Mouse (Mus musculus) G1E (cell line): ENCODE measurements at regions not wholly inside any gene's neighbourhood (a gene's known extent, or its start where the extent isn't known, plus 50 kb on each side); places are given as distances from the start of the nearest gene placed in this dataset.

Experiments
- ATAC-seq: 2 replicates; pipeline ENCODE4 v1.8.0; 2016; ENCODE audit warnings: mild to moderate bottlenecking; ENCODE audit not compliant: insufficient number of reproducible peaks, poor library complexity, low FRiP score, severe bottlenecking; ENCODE audit errors: extremely low read depth
- DNase-seq: peaks from one replicate; pipeline ENCODE4 v3.0.0; 2012; ENCODE audit warnings: low spot score
- H3K27me3 ChIP-seq: 2 replicates; pipeline ENCODE4 v1.6.1; 2012; ENCODE audit warnings: mild to moderate bottlenecking, low read length, inconsistent platforms; ENCODE audit not compliant: insufficient read depth
- H3K36me3 ChIP-seq: replicated peaks from 2 replicates; pipeline ENCODE3; 2012; ENCODE audit warnings: mild to moderate bottlenecking, inconsistent platforms
- H3K4me1 ChIP-seq: 2 replicates; pipeline ENCODE4 v1.6.1; 2012; ENCODE audit warnings: low read depth, low read length, inconsistent platforms, mixed read lengths; ENCODE audit not compliant: insufficient read depth
- H3K4me3 ChIP-seq: 2 replicates; pipeline ENCODE4 v1.5.1; 2012; ENCODE audit warnings: low read depth, mild to moderate bottlenecking, inconsistent platforms, low read length, moderate library complexity, mixed read lengths
- H3K9me3 ChIP-seq: replicated peaks from 2 replicates; pipeline ENCODE4 v1.6.1; 2012; ENCODE audit warnings: inconsistent platforms
- CTCF ChIP-seq: IDR thresholded peaks from 2 replicates; pipeline ENCODE4 v1.5.1; 2012; ENCODE audit warnings: low read depth, low read length, inconsistent platforms, mixed read lengths
- GATA1 ChIP-seq: IDR thresholded peaks from 2 replicates; pipeline ENCODE4 v1.6.1; 2012; ENCODE audit warnings: borderline replicate concordance, low read length, inconsistent platforms, mixed read lengths
- GATA2 ChIP-seq: IDR thresholded peaks from 2 replicates; pipeline ENCODE4 v1.6.1; 2012; ENCODE audit warnings: low read depth, low read length, inconsistent platforms, borderline replicate concordance
- POLR2AphosphoS5 ChIP-seq: IDR thresholded peaks from 2 replicates; pipeline ENCODE4 v1.6.1; 2012; ENCODE audit warnings: low read depth, low read length, inconsistent platforms; ENCODE audit not compliant: insufficient replicate concordance
- TAL1 ChIP-seq: conservative IDR thresholded peaks from 2 replicates; pipeline ENCODE4 v1.6.1; 2012; ENCODE audit warnings: low read depth, low read length, inconsistent platforms, mixed read lengths

DNA sequence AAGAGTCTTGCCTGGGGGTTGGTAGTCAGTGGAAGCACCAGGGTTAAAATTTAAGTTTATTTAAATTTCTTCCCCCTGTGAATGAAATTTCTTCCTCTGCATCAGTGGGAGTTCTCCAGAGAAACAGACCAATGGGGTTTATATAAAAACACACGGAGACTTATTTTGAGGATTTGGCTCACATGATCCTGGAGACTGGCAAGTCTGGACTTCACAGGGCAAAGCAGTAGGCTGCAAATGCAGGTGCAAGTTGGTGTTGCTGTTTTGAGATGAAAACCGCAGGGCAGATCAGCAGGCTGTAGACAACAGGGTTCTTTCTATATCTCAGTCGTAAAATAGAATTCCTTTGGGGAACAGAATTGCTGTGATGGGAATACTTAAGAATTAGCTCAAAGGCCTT, 137.3 kb upstream of the Il12b start:
- ATAC-seq (no peak), DNase-seq (no peak)
- Histone ChIP-seq H3K4me1 (no peaks in the 10 kb centered on the region), H3K36me3 (no peaks in the 10 kb centered on the region), H3K4me3 (no peak overlapping the region), H3K27me3 (no peaks in the 10 kb centered on the region; the same call in 1 of the 2 replicates), H3K9me3 (no peaks in the 10 kb centered on the region)
- no peak for TF ChIP-seq GATA2
- TF ChIP-seq GATA1, result no peak
- TF ChIP-seq POLR2AphosphoS5, result no peak
- no peak for TF ChIP-seq CTCF
- no peak for TF ChIP-seq TAL1

GRCm38 (mm10) chr11:44272268-44272667, 127.6 kb upstream of the Il12b start:
- DNase-seq, result no peak
- ATAC-seq, result no peak
- Histone ChIP-seq H3K9me3 (no peaks in the 10 kb centered on the region), H3K4me1 (no peaks in the 10 kb centered on the region), H3K4me3 (no peak overlapping the region), H3K27me3 (no peaks in the 10 kb centered on the region), H3K36me3 (no peaks in the 10 kb centered on the region)
- no peak for TF ChIP-seq CTCF
- no peak for TF ChIP-seq GATA2
- no peak for TF ChIP-seq TAL1
- TF ChIP-seq GATA1, result no peak
- TF ChIP-seq POLR2AphosphoS5, result no peak

DNA sequence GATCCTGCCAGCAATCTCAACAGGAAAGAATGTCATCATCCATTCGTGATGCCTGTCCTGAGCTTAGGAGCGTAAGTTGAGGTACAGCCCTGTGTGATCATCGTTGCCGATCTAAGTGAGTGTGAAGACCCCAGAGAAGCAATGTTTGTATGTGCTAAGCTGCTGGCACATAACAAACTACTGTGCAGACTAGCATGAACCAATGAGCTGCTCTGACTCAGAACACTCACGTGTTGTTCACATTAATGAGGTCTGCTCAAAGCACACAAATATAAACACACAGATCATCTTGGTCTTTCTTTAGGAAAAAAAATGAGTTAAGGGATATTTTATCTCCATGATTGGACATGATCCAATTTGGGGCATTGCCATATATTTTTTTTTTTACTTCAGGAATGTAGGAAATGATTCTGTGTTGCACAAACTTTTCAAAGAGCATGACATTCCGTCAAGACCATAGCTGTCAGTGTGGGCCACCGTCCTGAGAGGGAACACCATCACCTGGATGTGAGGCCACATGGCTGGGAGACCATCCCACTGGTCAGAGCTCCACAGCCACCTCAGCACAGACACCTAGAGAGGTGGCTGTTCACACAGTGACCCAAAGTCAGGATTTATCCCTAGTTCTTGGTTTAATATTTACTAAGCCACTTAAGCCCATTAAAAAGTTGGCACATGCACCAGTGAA, 121.2 kb upstream of the Il12b start:
- no peaks in the 10 kb centered on the region for H3K27me3 ChIP-seq
- no peaks in the 10 kb centered on the region for H3K9me3 ChIP-seq
- H3K4me1 ChIP-seq, result no peaks in the 10 kb centered on the region
- H3K36me3 ChIP-seq, result no peaks in the 10 kb centered on the region
- H3K4me3 ChIP-seq, result no peak overlapping the region
- DNase-seq, result no peak
- no peak for TF ChIP-seq TAL1
- no peak for ATAC-seq

- no peaks in the 10 kb centered on the region for H3K9me3 ChIP-seq
- TF ChIP-seq POLR2AphosphoS5, result no peak
- no peak for TF ChIP-seq TAL1
- no peak for TF ChIP-seq GATA2
- TF ChIP-seq GATA1, result no peak
- no peak for TF ChIP-seq CTCF
- no peaks in the 10 kb centered on the region for H3K4me1 ChIP-seq
- no peaks in the 10 kb centered on the region for H3K27me3 ChIP-seq
- no peak overlapping the region for H3K4me3 ChIP-seq
- DNase-seq (no peak), ATAC-seq (no peak)
- no peaks in the 10 kb centered on the region for H3K36me3 ChIP-seq
Observed at GRCm38 (mm10) chr11:44285961-44286360, 113.9 kb upstream of the Il12b start.

DNA sequence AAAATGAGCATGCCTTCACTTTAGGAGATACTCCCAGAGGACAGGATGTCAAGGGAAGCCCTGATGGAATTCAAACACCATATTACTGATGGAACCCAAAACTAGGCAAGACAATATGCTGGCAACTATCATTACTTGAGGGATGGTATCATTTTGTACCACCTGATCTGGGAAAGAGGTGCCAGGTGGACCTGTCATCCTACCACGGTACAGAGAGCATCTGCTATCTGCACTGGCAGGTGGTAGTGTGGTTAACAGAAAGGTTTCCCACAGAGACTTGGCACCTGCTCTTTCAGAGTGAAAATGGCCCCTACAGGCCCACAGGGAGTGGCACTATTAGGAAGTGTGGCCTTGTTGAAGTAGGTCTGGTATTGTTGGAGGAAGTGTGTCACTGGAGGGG, 111.0 kb upstream of the Il12b start:
- ATAC-seq (no peak), DNase-seq (no peak)
- Histone ChIP-seq H3K4me1 (no peaks in the 10 kb centered on the region), H3K4me3 (no peak overlapping the region), H3K36me3 (no peaks in the 10 kb centered on the region), H3K9me3 (no peaks in the 10 kb centered on the region), H3K27me3 (no peaks in the 10 kb centered on the region)
- TF ChIP-seq CTCF, result no peak
- TF ChIP-seq TAL1, result no peak
- no peak for TF ChIP-seq GATA1
- no peak for TF ChIP-seq POLR2AphosphoS5
- TF ChIP-seq GATA2, result no peak

DNA sequence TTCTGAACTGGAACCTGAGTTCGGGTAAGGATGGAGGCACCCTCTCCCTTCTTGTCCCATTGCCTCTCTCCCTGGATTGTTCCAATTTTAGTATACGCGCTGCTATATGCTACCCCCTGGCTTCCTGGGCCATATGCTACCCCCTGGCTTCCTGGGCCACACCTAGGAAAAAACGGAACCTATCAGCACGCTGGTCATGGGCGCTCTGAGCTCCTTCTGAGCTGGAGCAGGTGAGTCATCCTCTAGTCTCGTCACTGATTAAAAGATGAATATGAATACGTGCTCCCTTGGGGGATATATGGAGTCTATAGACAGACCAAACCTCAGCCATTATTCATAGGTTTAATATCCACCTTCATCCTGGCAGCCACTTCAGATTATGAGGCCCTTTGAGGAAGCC, 96.1 kb upstream of the Il12b start:
- TF ChIP-seq CTCF, result no peak
- no peak for TF ChIP-seq GATA1
- TF ChIP-seq POLR2AphosphoS5, result no peak
- no peak for TF ChIP-seq GATA2
- TF ChIP-seq TAL1, result no peak
- no peak for DNase-seq
- no peak for ATAC-seq

DNA sequence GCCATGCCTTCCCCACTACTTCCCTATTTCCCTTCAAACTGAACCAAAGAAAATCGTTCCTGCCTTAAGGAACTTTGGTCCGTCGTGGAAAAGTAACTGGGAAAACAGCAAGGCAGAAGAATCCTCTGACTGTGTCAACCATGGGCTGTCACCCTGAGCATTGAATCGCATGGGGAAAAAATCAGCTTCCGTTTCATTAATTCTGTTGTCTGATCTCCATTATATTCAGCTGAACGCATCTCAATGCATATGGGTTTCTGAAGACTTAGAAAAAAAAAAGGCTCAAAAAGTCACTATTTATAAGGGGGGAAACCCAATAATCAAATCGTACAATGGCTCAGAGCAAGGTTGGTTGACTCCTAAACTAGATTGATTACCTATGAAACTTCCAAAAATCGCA, 83.8 kb upstream of the Il12b start:
- H3K27me3 ChIP-seq, result peaks cover 2% of the 10 kb centered on the region
- ATAC-seq (no peak), DNase-seq (no peak)
- no peaks in the 10 kb centered on the region for H3K9me3 ChIP-seq
- TF ChIP-seq GATA2, result no peak
- no peak for TF ChIP-seq TAL1
- TF ChIP-seq POLR2AphosphoS5, result no peak
- TF ChIP-seq CTCF, result no peak
- no peak for TF ChIP-seq GATA1
- H3K4me3 ChIP-seq, result no peak overlapping the region
- no peaks in the 10 kb centered on the region for H3K36me3 ChIP-seq
- no peaks in the 10 kb centered on the region for H3K4me1 ChIP-seq

More for the DNA sequence above, 96.1 kb upstream of the Il12b start:
- Histone ChIP-seq H3K9me3 (no peaks in the 10 kb centered on the region), H3K27me3 (peaks cover 3% of the 10 kb centered on the region), H3K4me1 (no peaks in the 10 kb centered on the region), H3K4me3 (no peak overlapping the region), H3K36me3 (no peaks in the 10 kb centered on the region)
